Mouse (Mus musculus) induced T-regulatory cell, adult 2 months (primary cell): ENCODE results near the gene Icam4.
"Not testable (repeated sequence)": the region's sequence is repeated elsewhere in the genome, so short reads cannot be mapped to it uniquely, and the experiment has no call there.

Experiments used
- DNase-seq: peaks from one replicate; pipeline ENCODE4 v3.0.0-alpha.2; 2012; ENCODE audit warnings: low read depth

Icam4 gene

DNA sequence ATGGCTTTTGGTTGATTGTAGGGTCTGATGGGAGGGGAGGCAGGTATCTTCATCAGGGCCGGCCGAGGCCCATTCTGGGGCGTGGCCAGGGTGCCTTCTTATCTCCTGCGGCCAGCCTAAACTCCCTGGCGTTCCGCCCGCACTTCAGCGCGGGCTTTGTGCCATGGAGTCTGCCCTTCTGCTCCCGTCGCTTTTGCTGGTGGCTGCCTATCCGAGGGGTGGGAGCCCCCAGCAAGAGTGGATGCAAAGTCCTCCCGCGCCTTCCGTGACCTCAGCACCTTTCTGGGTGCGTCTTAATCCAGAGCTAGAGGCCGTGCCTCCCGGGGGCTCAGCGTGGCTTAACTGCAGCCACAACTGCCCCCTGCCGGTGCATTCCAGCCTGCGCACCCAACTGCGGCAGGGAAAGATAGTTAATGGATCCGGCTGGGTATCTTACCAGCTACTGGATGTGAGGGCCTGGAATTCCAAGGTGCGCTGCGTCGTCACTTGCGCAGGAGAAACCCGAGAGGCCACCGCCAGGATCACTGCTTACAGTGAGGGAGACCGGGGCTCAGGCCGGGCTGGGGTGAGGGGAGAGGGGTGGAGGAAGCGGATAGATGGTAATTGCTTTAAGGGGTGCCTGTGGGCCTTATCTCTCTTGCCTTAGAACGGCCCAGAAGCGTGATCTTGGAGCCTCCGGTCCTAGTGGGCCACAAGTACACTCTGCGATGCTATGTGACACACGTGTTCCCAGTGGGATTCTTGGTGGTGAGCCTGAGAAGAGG lies at the start of gene Icam4:
TSS of gene Icam4 (plus strand) at position 83 of the 764 bp plus-strand sequence.
- peak; percentile 85 for DNase-seq

DNA sequence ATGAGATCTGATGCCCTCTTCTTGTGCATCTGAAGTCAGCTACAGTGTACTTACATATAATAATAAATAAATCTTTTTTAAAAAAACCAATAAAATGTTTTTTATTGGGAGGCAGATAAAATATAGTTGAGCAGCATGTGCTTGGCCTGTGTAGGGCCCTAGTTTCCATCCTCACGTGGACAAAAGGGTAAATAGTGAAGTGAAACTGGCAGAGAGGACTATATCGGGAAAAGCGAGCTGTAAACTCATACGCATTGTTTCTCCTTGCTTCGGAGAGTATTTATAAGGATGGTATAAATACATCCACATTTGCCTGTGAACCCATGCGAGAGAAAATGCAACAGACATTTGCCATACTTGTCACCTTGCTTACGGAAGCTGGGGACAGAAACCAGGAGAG lies 49.4 kb upstream of the Icam4 start:
- DNase-seq = no peak

DNA sequence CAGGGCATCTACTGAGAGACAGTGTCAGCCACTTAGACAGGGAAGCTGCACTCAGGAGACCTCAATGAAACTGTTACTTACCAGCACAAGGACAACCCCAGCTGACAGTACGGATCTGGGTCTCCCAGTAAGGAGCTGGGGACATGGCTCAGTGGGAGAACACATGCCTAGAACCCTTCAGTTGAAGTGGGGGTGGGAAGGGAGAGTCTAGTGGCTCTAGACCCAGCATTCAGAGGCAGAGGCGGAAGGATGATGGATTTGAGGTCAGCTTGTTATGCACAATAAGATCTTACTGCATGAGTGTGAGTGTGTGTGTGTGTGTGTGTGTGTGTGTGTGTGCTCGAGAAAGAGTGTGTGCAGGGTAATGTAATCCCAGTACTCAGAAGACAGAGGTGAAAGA lies 47.0 kb upstream of the Icam4 start:
- DNase-seq = no peak

DNA sequence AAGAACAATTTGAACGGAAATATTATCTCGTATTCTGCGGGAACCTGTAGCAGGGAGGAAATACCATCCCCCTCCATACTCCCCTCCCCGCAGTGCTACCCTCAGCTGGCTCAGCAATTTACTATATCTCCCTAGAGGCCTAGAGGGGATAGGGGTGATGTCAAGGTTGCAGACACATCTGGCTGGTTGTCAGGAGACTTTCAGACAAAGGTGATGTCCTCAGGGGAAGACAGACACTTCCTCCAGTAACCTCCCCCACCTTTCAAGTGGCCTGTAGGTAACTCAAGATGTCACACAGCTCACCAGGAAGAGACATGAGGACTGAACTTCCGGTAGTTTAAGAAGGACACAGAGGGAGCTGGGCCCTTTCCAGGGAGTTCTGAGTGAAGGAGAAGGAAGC lies 46.0 kb upstream of the Icam4 start:
- DNase-seq = peak; percentile 63

DNA sequence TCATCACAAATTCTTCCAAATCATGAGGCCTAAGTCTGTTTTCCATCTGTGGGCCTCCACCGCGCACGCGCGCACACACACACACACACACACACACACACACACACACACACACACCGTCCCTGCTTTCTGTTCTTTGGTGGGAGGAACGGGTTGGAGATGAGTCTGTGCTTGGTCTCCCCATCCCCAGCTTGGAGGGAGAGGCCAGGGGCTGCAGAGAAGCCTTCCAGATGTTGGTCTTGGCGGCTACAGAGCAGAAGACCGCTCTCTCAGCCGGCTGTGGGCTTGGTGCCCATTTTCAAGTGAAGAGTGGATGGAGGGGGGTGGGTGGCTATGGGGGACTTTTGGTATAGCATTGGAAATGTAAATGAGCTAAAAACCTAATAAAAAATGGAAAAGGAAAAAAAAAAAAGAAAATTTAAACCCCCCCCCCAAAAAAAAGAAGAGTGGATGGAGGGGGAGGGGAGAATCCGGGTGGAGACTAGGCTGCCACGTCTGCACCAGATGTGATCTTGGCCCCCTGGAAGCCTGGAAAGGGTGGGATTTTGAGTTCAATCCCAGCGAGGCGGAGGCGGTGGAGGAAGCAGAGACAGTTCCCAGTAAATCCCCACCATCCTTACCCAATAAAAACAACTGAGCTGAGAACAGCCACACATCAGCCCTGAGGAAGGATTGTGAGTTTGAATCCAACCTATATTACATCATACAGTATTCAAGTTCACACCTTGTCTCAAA lies 42.1 kb upstream of the Icam4 start:
- DNase-seq = no peak

DNA sequence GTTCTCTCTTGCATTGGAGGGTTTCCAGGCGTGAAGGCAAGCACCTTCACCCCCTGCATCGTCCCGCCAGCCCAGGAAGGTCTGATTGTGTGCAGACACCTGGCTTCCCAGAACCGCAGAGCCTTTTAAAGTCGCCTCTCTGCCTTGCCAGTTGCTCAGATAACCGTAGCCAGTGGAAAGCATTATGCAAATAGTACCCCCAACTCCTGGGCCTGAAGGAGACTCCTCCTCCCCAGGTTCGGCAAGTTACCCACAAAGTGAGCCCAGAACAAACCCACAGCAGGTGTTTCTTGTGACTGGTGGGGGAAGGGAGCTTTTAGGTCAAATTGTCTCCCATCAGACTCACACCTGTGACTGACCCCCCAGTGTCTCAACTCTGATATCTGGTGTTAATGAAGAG lies 41.2 kb upstream of the Icam4 start:
- DNase-seq = no peak

DNA sequence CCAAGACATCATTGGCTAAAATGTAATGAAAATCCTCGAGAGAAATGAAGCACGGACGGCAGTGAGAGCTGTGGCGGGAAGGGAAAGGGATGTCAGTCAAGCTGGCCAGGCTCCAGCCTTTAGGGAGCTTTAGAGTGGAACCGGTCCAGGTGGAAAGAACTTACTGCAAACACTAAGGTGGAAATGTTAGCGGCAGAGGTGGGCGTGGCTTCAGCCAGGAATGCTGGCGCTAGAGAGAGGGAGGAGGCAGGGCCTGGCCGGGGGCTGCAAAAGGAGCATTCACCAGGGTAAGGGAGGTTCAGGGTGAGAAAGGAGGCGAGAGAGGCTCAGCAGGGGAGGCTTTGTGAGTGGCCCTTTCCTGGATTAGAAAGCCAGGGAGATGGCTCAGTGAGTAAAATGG lies 38.3 kb upstream of the Icam4 start:
- DNase-seq = no peak

DNA sequence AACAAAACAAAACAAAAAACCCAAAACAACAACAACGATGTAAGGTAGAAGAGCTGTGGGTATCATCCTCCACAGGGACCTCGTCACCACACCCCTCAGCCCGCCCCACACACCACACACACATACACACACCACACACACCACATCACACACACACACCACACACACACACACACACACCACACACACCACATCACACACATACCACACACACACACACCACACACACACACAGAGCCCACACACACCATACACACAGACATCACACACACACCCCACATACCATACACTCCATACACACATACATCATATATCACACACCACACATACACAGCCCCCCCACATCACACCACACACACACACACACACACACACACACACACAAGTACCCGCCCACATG lies 37.6 kb upstream of the Icam4 start:
- DNase-seq = no peak

DNA sequence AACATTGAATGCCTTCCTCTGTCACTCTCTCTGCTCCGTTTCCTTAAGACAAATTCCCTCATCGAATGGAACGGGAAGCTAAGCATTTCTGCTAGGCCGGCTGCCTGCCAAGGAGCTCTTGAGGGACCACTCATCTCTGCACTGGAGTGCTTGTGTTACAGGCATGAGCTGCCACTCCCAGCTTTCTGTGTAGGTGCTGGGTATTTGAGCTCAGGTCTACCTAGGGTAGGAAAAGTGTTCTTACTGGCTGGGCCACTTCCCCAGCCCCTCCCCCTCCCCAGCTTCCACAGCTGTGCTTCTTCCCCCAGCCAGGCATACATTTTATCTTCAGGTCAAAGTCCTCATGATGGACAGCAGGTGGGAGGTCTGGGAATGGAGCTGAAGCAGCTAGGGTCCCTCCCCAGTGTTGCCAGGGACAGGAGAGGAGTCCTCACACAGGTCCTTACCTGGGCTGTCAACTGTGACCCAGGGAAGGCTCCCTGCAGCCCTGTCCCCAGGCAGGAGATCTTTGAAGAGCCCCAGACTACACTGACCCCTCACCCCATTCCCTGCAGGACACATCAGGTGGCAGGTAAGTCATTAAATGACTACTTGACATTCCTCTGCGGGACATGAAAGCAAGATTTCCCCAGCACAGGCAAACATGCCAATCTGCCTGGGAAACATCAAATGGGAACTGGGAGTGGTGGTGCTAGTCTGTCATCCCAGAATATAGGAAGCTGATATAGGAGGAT lies 35.8 kb upstream of the Icam4 start:
- DNase-seq = no peak

DNA sequence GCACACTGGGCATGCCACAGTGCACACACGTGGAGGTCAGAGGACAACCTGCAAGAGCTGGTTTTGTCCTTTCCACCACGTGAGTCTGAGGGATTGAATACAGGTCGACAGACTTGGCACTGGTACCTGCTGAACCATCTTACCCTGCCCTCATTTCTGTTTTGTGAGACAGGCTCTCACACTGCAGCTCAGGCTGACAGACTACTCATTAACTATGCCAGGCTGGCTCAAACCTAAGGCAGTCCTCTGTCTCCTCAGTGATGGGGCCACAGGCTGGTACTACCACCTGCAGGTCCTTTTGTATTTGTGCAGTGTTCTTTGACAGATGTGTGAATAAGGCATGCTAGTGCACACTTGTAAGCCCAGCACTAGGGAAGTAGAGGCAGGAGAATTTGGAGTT lies 34.1 kb upstream of the Icam4 start:
- DNase-seq = no peak

DNA sequence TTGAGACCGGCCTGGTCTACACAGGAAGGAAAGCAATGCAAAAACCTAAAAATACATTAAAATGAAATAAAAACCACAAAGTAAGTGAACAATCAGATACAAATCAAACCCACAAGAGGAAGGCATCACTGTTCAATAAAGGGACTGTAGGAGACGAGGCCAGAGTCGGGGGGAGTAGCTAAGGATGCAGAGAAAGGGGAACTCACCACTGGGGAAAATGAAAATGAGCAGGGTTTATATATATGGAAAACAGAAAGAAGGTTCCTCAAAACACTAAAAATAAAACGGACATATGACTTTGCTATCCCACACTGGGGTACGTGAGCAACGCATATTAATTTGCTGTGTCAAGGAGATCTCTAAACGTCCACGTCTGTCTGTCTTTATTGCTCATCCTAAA lies 32.1 kb upstream of the Icam4 start:
- DNase-seq = no peak

DNA sequence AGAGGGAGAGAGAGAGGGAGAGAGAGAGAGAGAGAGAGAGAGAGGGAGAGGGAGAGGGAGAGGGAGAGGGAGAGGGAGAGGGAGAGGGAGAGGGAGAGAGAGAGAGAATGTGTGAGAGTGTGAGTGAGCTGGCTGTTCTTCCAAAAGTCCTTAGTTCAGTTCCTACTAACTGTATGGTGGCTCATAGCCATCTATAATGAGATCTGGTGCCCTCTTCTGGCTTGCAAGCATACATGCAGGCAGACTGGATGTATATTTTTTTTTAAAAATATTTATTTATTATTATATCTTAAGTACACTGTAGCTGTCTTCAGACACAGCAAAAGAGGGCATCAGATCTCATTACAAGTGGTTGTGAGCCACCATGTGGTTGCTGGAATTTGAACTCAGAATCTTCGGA lies 30.8 kb upstream of the Icam4 start:
- DNase-seq = peak; percentile 52

DNA sequence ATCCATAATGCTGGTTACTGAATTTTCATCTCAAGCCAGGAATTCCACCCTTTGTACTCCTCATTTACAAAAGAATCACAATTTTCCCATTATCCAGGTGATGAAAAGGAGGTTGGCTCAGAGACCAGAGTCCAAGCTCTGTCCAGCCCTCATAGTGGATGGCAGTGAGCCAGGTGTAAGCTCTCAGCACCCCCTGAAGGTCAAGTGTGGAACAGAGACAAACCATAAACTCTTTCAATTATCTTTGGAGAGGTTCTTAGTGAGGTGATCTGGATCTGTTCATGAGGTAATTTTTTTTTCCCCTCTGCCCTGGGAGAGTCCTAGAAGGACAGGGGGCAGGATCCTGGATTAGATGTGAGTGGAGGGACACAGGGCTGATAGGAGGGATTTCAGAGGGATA lies 28.4 kb upstream of the Icam4 start:
- peak; percentile 50 for DNase-seq

DNA sequence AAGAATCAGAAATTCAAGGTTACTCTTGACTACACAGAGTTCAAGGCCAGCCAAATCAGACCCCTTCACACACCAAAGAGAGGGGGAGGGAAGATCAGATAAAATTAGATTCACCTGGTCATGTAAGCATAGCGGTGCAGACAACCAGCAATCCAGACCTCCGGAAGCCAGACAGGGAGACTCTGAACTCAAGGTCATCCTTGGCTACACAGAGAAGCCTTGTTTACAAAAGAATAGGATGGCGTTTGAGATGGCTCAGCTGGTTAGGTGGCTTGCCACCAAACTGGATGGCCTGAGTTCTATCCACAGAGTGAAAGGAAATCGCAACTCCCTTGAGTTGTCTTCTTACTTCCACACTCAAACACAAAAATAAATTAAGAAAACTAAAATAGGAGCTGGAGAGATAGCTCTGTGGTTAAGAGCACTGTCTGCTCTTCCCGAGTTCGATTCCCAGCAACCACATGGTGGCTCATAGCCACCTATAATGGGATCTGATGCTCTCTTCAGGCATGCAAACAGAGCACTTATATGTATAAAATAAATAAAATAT lies 27.4 kb upstream of the Icam4 start:
- peak; percentile 18 for DNase-seq

DNA sequence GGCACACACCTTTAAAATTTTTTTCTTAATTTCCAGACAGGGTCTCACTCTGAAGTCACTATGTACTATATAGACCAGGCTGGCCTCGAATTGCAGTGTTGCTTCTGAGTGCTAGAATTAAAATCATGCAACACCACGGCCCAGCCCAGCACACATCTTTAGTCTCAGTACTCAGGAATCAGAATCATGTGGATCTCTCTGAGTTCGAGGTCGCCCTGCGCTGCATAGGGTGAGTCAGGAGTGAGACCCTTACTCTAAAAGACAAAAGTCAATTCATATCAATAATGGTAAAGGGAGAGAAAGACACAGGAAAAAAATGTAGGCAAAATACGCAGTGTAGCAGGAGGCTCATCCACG lies 26.9 kb upstream of the Icam4 start:
- DNase-seq = no peak

DNA sequence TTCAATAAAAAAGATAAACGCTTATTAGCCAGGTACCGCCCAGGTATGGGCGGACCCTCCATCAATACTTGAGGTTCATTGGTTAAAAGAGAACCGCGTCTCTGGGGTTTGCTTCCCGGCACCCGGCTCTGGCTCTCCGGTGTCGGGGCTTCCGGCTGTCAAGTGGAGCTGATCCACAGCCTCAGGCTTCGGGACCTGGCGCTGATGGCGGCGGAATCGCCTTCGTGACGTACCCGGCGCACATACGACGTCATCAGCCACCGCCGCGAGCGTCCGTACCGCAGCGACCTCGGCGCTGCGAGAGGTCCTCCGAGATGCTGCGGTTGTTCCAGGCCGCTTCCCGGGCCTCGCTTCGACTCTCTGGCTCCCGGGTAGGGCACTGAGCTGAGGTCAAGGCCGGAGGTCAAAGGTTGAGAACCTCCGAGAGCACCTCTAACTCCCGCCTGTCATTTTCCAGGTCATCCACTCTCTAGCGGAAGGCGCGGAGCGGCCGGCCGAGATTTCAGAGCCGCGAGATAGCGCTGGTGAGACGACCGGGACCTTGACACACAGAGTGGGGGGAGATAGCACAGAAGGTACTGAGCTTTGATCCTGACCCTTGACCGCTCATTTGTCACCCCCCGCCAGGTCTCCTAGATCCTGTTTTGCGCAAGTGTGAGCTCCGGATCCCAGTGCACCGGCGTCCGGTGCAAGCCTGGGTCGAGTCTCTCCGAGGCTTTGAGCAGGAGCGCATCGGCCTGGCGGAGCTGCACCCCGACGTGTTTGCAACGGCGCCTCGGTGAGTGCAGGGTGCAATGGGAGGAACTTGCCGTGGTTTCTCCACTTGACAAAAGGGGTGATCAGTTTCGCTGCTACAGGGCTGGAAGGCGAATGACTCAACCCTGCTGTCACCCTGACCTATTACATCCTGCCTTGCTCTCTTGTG lies 26.3 kb upstream of the Icam4 start, which contains the start of gene Mrpl4:
TSS of gene Mrpl4 (plus strand) at position 112 of the 925 bp plus-strand sequence.
- peak; percentile 93 for DNase-seq

DNA sequence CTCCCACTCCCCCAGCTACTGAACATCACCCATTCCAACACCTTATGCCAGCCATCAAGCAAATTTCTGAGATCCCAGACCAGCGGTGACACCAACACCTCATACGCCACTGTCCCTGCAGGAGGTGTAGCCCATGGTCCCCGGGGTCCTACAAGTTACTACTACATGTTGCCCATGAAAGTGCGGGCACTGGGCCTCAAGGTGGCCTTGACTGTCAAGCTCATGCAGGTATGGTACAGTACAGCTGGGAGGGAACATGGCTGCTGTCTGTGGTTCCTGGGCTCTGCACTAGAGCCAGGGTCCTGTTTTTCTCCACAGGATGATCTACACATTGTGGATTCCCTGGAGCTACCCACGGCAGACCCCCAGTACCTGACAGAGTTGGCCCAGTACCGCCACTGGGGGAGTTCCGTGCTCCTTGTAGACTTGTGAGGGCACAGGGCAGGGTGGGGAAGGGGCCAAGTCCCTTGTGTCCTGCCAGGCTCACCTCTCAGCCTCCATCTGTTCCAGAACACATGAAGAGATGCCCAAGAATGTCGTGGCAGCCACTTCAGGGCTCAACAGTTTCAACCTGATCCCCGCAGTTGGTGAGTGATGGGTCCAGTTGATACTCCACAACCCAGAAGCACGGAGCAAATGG lies 21.7 kb upstream of the Icam4 start:
- no peak for DNase-seq

DNA sequence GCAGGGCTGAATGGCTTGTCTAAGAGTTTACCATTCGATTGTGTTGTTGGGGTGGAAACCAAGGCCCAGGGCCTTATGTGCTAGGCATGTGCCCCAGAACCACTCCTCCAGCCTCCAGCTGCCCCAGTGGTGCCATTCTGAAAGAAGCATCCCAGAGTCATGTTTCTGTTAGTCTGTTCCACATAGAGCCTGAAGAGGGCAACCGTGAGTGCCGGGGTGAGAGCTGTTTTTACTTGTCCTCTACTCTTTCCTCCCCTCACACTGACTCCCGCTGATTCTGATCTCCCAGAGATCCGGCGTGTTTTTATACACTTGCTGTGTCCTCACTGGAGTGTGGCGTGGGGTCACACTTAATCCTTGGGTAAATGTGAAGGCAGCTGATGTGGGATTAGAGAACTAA lies 21.2 kb upstream of the Icam4 start:
- no peak for DNase-seq

DNA sequence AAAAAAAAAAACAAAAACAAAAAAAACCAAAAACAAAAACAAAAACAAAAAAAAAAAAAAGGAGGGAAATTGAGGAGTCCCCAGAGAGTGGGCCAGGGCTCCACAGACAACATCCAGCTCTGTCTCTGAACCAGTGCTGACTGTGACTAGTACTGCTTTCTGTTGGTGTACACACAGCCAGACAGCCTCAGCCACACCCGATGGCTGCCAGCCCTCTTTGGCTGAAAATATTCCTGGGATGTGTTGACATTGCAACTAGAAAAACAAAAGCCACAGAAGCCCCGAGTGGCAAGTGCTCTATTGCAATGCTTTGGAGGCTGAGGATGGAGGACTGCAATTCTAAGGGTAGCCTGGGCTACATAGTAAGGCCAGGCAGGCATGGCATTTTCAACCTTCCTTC lies 18.8 kb upstream of the Icam4 start:
- no peak for DNase-seq

DNA sequence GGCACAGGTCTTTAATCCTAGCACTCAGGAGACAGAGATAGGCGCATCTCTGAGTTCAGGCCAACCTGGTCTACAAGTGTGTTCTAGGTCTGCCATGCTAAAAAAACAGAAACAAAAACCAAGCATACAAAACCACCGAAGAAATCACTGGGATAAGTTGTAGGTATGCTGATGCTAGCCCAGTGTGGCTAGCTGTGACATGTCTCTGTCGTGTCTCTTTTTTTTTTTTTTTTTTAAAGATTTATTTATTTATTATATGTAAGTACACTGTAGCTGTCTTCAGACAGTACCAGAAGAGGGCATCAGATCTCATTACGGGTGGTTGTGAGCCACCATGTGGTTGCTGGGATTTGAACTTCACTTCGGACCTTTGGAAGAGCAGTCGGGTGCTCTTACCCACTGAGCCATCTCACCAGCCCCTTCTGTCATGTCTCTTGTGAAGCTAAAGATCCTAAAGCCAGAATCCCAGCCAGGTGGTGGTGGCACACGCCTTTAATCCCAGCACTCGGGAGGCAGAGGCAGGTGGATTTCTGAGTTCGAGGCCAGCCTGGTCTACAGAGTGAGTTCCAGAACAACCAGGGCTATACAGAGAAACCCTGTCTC lies 18.1 kb upstream of the Icam4 start:
- not testable (repeated sequence) for DNase-seq

DNA sequence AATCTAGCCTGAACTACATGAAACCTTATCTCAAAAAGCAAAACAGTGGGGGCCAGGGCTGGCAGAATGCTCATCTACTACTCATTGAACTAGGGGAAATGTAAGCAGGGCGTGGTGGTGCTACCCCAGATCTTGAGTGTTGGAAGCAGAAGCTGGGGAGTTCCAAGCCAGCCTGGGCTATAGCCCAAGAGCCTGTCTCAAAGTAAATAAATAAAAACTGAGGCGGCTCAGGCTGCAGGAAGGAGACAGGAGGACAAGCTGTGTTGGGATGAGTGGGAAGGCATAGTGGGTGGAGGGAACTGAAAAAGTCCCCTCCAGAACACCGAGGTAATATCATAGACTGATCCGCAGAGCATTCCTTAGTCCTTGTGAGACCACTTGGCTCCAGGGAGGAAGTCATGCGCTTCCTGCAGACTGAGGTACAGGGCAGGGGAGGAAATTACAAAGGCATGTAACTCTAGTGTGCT lies 17.3 kb upstream of the Icam4 start:
- DNase-seq = no peak
